Mouse (Mus musculus): ENCODE results near the gene Pxylp1.

GRCm38 (mm10) chr9:96792543-96792942 lies 99.9 kb downstream of the Pxylp1 start:
- TF ChIP-seq ZC3H11A (IDR thresholded peaks at IDR 0.05; ENCODE audit: borderline replicate concordance, low read depth, low read length) (no peak), CHD2 (IDR thresholded peaks at IDR 0.05; ENCODE audit: low read depth, low read length) (no peak), HCFC1 (IDR thresholded peaks at IDR 0.05; ENCODE audit: borderline replicate concordance, insufficient read depth, low read length) (no peak), ZNF384 (IDR thresholded peaks at IDR 0.05; ENCODE audit: low read depth, low read length) (no peak)

Data from ES-E14 (cell line).